Mouse (Mus musculus) layer of hippocampus, adult 2 months (tissue): ENCODE data around the gene Tia1. TPM values are rescaled to one million over a fixed set of nuclear protein-coding genes. Genes with fewer than 3 reads are reported as not detected.

Experiments
- DNase-seq, 2 experiments: peaks; one replicate each; pipeline ENCODE4 v3.0.0; 2022; ENCODE audit warnings: low spot score in 2 of 2
- H3K27ac ChIP-seq: fragments of 200-600 bp; 2 replicates; pipeline ENCODE4 v1.8.1; 2022
- H3K4me3 ChIP-seq: fragments of 200-600 bp; 2 replicates; pipeline ENCODE4 v1.8.1; 2022; ENCODE audit warnings: mild to moderate bottlenecking
- CTCF ChIP-seq: fragments of 200-600 bp; conservative IDR thresholded peaks from 2 replicates; pipeline ENCODE4 v1.8.1; 2022; ENCODE audit warnings: antibody characterized with exemption, mild to moderate bottlenecking, moderate library complexity
- long read RNA-seq, 2 experiments: library from polyadenylated mRNA; stranded (forward); transcript quantifications; one replicate each; pipeline ENCODE4 v2.0.0; 2021; ENCODE audit warnings: borderline mapping rate in 2 of 2
- total RNA-seq, 2 experiments: library from RNA; stranded (reverse); gene quantifications; 2 replicates each; pipeline ENCODE4 v1.2.3; 2021

Gene Tia1
- total RNA-seq: 100 to 1,000 TPM; 151 to 156 TPM
- long read RNA-seq, experiment 1, full-length matches to known transcripts: 26 of 57 reads
- long read RNA-seq, experiment 1, partial matches to known transcripts: 4 of 57 reads
- long read RNA-seq, experiment 1, other reads (novel, unspliced or antisense): 27 of 57 reads
- long read RNA-seq, experiment 2, full-length matches to known transcripts: 31 of 67 reads
- long read RNA-seq, experiment 2, partial matches to known transcripts: 6 of 67 reads
- long read RNA-seq, experiment 2, other reads (novel, unspliced or antisense): 30 of 67 reads

DNA sequence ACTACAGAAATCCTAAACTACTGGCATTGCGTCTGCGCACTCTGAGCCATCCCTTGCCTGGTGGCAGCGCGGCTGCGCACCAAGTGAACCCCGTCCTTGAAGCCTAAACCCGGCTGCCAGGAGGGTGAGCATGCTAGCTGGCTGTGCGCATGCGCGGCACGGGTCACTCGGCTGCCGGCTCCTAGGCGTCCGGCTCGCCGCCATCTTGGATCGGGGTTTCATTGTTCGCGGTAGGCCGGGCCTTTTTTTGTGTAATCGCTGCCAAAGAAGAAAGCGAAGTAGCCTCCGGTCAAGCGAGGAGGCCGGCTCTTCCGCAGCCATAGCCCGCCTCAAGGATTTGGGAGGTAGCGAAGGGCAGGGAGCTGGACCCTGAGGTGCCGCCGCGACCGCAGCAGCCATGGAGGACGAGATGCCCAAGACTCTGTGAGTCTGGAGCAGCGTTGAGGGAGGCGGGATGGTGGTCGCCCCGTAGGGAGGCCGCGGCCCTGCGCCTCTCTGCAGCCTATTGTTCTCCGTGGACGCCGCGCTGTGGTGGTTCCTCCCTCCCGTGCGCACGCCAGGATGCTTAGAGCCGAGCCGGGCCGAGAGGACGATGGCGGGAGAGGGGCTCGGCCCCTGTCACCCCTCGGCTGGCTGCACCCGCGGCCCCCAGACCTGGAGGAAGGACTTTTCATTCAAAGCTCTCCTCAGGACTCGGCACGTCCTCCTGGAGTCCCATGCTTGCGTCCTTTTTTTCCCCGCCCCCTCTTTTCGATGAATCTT lies at the start of gene Tia1:
TSS of gene Tia1 (plus strand) at position 120 of the 762 bp plus-strand sequence.
- 0 out of 2 replicates have a peak, but pooled peaks have one; percentile 2 for TF ChIP-seq CTCF
- DNase-seq: peak; percentile 98

GRCm38 (mm10) chr6:86354948-86355347 lies 49.1 kb upstream of the Tia1 start:
- peak; percentile 49 for TF ChIP-seq CTCF
- H3K4me3 ChIP-seq: no peak overlapping the region
- DNase-seq: no peak
- H3K27ac ChIP-seq: no peak overlapping the region

More for the DNA sequence above, at the start of gene Tia1:
- Histone ChIP-seq H3K4me3 (peak within 1 kb of the TSS; percentile 83), H3K27ac (peak within 1 kb of the TSS; percentile 99)

DNA sequence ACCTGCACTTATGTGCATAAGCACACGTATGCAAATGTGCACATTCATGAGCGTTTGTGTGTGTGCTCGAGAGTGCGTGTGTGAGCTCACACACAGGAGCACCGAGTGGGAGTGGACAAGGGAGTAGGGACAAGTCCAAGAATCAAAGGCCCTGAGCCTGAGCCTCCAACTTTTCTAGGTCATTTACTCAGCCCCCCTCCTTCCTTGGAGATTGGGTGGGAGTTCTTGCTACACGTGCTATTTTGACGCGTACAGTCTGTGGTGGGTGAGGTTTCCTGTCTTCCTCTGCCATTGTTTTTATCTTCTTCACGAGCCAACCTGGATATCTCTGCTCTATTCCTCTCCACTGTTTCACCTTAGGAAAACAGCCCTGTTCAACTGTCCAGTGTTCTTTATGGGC lies 47.1 kb upstream of the Tia1 start:
- Histone ChIP-seq H3K27ac (no peak overlapping the region), H3K4me3 (no peak overlapping the region)
- no peak for TF ChIP-seq CTCF
- no peak for DNase-seq

DNA sequence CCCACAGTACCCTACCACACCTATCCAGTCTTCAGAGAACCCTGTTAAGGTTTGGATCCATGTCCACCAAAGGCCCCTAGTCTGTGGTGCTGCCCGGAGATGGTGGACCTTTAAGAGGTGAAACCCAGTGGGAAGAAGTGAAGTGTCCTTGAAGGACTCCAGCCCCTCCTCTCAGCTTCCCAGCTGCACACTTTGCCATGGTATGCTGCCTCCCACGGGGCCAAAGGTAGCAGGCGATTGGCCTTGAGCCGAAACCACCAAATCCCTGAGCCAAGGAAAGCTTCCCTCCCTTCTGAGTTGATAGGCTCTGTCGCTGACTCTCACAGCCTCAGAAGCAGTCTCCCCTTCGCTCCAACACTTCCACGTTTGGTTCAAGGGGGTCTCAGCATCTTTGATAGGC lies 43.3 kb upstream of the Tia1 start:
- TF ChIP-seq CTCF: no peak

DNA sequence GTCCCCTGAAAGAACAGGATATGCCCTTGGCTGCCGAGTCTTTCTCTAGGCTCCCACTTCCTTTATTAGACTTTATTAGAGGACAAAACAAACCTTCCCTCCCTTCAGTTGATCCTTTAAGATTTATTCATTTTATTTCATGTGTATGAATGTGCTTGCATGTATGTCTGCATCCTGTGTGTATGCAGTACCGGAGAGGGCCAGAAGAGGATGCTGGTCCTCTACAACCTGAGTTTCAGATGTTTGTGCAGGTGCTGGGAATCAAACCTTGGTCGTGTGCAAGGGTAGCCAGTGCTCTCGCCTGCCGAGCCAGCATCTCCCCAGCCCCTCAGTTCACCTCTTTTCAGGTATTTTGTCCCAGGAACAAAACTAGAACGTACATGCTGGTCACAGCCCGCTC lies 42.6 kb upstream of the Tia1 start:
- no peak for DNase-seq
- no peak overlapping the region for H3K27ac ChIP-seq
- no peak overlapping the region for H3K4me3 ChIP-seq
- TF ChIP-seq CTCF: peak; percentile 25; the same call in 1 of the 2 replicates

More for the DNA sequence above, 43.3 kb upstream of the Tia1 start:
- H3K4me3 ChIP-seq: no peak overlapping the region
- no peak for DNase-seq
- H3K27ac ChIP-seq: no peak overlapping the region

- peak; percentile 81 to 86 for DNase-seq
Measured at GRCm38 (mm10) chr6:86364442-86365141, 39.4 kb upstream of the Tia1 start.

DNA sequence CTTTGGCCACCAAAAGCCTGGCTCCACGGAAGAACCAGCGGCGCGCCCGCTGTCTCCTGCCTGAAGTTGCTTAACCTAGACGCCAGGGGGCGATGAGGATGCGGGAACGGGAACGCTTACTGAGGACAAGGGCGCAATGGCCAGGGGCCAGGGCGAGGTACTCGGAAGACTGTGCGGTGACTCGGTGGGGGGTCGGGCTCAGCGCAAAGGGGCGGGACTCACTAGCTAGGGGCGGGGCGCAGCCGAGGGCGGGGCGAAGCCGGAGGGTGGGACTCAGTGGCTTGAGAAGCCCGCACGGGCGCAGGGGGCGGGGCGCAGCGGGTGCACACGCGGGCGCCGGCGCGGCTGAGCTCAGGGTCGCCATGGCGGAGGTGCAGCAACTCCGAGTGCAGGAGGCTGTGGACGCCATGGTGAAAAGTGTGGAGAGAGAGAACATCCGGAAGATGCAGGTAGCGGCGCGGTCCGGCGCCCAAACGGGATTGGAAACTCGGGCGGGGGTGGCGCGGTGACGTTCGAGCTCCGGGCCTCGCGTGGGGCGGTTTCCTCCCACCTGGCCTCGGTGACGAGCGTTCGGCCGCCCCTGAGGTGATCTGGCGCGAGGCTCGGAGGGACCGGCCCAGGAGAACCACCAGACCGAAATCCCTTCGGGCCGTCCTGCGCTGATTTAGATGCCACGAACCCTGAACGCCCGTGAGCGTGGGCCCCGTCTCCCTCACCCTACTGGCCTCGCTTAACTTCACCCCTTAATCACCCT lies 38.5 kb upstream of the Tia1 start, which contains the start of gene Fam136a:
TSS of gene Fam136a (plus strand) at position 276 of the 754 bp plus-strand sequence.
- peak; percentile 92 for DNase-seq
- Histone ChIP-seq H3K4me3 (peak within 1 kb of the TSS; percentile 76), H3K27ac (peak within 1 kb of the TSS; percentile 89)
- peak; percentile 81 for TF ChIP-seq CTCF

More at GRCm38 (mm10) chr6:86364442-86365141, 39.4 kb upstream of the Tia1 start:
- Histone ChIP-seq H3K27ac (peak overlapping the region; percentile 89), H3K4me3 (peak overlapping the region; percentile 76)
- TF ChIP-seq CTCF: peak; percentile 94

DNA sequence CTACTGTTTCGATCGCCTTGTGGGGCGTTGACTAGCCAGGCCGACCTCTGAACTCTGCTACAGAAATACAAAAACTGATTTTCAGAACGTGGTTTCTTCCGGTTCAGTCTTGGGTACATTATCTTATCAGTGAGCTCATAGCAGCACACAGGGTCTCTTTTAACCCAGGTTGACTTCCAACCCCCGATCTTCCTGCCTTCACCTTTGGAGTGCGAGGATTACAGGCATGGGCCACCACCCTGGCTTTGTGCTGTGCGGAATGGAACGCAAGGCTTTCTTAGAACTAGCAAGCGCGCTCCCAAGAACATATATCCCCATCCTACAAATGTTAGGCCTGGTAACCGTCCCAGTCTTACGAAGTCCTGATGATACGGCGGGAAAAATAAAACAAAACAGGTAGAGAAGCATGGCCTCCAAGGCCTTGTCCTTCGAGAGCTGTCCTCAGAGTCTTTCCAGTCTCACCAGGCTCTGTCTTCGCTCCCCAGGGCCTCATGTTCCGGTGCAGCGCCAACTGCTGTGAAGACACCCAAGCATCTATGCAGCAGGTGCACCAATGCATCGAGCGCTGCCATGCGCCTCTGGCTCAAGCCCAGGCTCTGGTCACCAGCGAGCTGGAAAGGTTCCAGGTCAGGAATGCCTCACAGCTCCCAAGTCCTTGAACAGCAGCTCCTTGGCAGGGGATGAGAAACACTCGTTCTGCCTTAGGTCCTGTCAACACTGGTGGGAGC lies 37.7 kb upstream of the Tia1 start:
- H3K27ac ChIP-seq: peak overlapping the region; percentile 89
- peak overlapping the region; percentile 76 for H3K4me3 ChIP-seq
- no peak for TF ChIP-seq CTCF
- no peak for DNase-seq

GRCm38 (mm10) chr6:86366853-86367249 lies 37.2 kb upstream of the Tia1 start:
- no peak for DNase-seq
- no peak for TF ChIP-seq CTCF
- no peak overlapping the region for H3K4me3 ChIP-seq
- H3K27ac ChIP-seq: peak overlapping the region; percentile 89; the same call in 1 of the 2 replicates

GRCm38 (mm10) chr6:86368479-86368878 lies 35.5 kb upstream of the Tia1 start:
- no peak for TF ChIP-seq CTCF
- H3K27ac ChIP-seq: no peak overlapping the region
- DNase-seq: no peak
- H3K4me3 ChIP-seq: no peak overlapping the region

DNA sequence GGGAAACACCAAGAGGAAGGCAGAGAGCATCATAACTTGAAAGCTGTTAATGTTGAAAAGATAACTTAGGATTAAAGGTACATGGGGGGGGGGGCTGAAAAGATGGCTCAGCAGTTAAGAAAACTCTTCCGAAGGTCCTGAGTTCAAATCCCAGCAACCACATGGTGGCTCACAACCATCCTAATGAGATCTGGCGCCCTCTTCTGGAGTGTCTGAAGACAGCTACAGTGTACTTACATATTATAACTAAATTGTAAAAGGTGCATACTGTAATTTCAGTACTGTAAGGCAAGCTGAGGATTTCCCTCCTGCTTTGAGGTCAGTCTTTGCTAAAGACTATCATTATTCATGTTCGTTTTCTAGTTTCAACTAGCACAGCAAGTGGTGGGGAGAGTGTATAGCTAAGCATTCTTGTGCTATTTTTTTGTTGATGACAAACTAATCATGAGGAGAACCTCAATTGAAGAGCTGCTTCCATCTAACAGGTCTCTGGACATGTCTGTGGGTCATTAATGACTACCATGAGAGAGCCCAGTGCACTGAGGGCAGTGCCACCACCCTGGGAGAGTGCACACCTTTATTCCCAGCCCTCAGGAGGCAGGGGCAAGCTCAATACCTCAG lies 33.8 kb upstream of the Tia1 start:
- peak; percentile 70 for TF ChIP-seq CTCF
- no peak for DNase-seq
- Histone ChIP-seq H3K27ac (peak overlapping the region; percentile 94; the same call in 1 of the 2 replicates), H3K4me3 (peak overlapping the region; percentile 89; the same call in 1 of the 2 replicates)
